Mouse (Mus musculus) CD4-positive helper T cell, adult 2 months (primary cell): ENCODE results near the gene 2310011J03Rik.
"Not testable (repeated sequence)": the region's sequence is repeated elsewhere in the genome, so short reads cannot be mapped to it uniquely, and the experiment has no call there.

Source experiments
- DNase-seq: peaks from one replicate; pipeline ENCODE4 v3.0.0-alpha.2; 2012; ENCODE audit warnings: low read depth, missing footprints, low spot score

Gene 2310011J03Rik

DNA sequence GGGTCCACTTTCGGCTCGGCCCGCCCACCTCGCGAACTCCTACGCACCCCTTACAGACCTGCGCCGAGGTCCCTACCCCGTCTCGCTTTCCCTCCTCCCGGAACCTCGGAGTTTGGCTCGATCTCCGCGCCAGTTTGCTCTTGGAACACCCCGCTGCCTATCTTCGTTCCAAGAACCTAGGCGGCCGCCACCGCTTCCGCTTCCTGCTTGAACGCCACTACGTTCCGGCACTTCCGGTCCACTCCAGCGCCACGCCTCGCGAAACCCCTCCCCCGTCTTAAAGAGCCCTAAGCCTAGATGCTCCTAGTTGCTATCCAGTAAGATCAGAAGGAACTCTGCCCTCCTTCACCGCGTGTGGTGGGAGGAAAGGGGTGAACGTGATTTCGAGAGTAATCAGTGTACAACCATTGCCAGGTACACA, at the start of gene 2310011J03Rik:
TSS of gene 2310011J03Rik (minus strand) at position 198 of the 421 bp plus-strand sequence.
- peak; percentile 93 for DNase-seq

DNA sequence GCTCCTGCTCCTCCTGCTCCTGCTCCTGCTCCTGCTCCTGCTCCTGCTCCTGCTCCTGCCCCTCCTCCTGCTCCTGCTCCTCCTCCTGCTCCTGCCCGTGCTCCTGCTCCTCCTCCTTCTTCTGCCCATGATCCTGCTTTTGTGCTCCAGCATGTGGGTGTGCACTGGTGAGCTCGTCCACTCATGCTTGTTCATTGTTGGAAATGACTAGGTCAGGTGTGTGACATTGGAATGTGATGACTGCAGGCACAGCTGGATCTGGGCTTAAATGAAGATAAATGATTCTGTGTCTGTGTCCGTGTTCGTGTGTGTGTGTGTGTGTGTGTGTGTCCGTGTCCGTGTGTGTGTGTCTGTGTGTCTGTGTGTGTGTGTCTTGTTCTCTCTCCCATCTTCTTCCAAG, 48.1 kb upstream of the 2310011J03Rik start:
- peak; percentile 50 for DNase-seq

DNA sequence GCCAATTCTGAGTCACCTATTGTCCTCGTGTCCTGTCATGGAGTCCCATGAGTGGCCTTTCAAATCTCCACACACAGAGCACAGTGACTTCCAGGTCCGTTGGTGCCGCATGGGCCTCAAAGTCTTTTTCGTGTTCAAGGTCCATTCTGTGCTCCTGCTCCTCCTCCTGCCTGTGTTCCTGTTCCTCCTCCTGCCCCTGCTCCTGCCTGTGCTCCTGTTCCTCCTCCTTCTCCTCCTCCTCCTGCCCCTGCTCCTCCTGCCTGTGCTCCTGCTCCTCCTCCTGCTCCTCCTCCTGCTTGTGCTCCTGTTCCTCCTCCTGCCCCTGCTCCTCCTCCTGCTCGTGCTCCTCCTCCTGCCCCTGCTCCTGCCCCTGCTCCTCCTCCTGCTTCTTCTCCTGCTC, 47.6 kb upstream of the 2310011J03Rik start:
- peak; percentile 44 for DNase-seq

DNA sequence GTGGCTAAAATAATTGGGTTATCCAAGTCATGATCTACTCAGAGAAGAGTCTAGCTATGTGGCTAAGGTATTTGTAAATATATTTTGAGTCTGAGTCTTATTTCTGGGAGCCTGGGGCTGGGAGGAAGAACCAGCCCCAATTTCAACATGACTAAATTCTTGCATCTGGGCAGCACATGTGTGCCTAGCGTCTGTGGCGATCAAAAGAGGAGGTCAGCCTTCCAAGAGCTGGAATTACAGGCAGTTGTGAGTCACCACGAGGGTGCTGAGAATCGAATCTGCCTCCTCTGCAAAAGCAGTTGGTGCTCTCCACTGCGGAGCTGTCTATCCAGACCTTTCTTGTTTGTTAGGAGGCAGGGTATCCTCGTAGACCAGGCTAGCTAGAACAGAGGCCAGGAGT, 45.4 kb upstream of the 2310011J03Rik start:
- no peak for DNase-seq

DNA sequence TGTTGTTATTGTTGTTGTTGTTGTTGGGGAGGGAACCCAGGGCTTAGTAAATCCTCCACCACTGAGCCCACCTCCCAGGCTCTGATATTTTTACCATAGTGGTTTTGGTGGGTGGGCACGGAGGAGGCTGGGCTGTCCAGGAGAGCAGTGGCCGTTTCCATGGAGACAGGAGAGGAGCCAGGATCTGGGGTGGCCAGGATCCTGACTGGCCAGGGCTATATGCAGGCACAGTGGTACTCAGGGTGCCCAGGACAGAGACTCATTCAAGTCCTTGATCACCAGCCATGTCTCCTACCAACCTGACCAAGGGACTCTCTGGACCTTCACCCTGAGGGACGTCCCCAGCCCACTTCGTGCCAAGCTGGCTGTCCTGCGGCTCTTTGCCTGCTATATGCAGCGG, 43.4 kb upstream of the 2310011J03Rik start:
- DNase-seq, result no peak

DNA sequence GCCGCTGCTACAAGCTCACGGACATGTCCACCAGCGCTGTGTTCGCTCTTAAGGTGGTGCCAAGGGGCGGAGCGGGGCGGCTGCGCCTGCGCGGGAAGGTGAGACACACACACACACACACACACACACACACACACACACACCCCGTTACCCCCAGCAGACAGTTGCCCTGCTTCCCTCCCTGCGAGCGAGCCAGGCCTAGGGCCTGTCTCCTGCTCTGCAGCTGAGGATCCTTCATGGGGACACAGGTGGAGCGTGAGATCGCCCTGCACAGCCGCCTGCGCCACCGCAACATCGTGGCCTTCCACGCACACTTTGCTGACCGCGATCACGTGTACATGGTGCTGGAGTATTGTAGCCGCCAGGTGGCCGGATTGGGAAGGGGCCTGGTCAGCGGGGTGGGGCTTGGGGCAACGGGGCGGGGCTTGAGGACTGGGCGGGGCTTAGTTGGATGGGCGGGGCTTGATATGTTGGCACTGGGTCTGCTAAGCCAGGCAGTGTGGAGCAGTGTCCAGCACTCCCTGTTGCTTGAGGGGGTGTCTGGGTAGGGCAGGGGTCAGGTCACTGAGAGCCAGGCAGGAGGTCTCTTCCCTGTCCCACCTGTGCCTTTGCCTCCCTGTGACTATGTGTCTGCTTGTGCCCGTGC, 37.8 kb upstream of the 2310011J03Rik start:
- DNase-seq, result no peak

DNA sequence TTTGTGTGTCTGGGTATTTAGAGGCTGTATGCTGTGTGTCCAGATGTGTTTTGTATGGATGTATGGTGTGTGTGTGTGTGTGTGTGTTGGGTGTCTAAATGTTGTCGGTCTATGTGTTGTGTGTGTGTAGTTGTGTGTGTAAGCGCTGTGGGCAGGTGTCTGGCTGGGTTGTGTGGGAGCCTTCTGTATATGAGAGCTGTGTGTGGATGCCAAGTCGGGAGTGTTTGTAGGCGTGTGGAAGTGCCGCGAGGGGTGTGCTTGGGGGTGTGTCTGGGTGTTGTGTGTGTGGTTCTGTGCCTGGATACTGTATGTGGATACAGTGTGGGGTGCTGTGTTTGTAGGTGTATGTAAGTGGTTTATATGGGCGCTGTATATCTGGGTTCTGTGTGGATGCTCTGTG, 37.0 kb upstream of the 2310011J03Rik start:
- no peak for DNase-seq

DNA sequence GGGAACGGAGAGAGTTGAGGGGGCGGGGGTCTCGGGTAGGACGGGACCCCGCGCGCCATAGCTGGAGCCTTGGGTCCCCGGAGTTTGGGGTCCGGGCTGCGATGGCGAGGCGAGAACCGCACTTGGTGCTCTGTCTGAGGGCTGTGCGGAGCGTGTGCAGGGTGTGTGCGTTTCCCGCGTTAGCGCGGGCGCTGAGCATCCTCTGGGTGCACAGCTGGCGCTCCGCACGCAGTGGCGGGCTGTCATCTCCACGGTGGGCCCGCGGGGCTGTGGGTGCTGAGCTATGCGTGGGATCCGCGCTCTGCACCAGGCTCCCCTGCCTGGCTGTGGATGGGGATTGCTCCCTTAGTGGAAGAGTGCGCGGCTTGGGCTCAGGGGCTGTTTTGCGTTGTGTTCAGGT, 36.4 kb upstream of the 2310011J03Rik start:
- DNase-seq, result no peak

DNA sequence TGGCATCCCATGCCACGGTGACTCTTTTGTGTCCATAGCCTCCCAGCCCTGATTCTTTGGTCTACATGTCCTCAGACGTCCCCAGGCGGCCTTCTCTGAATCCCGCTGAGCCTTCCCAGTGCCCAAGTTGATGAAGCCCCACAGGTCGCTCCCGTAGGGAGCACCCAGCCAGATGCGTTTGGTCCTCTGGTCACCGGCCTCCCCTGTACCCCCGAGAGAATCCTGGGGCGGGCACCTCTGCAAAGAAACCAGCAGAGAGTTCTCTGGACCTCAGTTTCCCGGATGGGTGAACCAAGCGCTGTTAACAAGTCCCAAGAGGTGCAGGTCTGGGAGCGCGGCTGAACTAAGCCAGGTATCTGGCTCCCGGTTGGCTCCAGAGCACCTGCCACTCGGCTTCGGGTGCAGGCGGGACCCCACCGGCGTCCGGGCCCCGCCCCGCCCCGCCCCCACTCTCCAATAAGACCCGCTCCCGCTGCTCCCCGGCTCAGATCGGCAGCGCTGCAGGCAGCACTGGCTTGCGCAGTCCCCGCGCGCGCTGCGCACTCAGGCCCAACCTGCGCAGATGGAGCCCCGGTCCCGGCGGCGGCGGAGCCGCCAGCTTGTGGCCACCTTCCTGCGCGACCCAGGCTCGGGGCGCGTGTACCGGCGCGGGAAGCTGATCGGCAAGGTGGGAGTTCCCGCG, 35.8 kb upstream of the 2310011J03Rik start, which contains the start of gene Plk5:
TSS of gene Plk5 (plus strand) at position 459 of the 682 bp plus-strand sequence.
- no peak for DNase-seq

DNA sequence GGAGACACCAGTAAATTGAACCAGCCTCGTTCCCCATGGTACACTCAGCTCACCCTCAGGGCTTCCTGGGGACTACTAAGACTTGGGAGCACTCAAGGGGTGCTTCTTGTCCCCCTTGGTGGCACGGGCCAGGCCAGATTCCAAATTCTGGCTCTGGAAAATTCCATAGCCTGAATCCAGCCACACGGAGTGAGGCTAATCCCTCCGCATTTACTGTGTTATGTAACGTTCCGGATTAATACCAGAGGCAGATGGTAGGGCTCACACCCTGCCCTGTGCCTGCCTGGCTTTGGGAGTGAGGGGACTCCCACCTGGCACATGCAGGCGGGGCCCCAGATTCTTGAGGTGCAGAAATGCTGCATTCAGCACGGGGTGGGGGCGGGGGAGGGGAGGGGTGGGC, 35.1 kb upstream of the 2310011J03Rik start:
- no peak for DNase-seq

DNA sequence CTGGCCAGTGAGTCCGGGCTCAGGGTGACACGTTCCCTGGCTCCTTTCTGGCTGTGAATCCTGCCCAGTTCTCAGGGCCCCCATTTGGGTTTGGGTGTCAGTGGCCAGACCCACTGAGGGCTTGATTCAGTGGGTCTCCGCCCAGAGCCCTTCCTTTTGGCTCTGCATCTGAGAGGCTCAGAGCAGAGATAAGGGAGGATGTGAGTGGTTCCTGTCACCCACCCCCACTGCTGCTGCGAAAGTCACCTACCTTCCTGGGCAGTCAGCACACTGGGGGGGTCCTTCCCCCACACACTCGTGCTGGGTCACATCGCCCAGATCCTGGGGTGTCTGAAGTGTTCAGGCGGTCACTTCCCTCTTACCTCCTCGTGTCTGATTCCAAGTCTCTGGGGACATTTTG, 32.4 kb upstream of the 2310011J03Rik start:
- DNase-seq, result no peak

DNA sequence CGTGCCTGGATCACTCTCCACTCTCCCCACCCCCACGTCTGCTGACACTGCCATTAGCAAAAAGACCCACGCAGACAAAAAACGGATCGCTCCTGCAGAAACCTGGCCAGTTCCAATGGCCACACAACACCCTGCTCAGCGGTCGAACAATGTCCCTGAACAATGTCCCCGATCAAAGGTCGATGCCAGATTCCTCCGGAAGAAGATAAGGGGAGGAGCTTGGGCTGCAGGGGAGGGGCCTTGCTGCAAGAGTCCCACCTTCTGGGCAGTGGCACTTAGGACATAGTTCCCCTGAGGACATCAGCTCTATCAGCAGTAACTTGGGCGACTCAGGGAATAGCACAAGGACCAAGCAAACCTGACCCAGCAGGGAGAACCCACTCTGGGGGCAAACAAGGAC, 31.6 kb upstream of the 2310011J03Rik start:
- DNase-seq, result no peak

DNA sequence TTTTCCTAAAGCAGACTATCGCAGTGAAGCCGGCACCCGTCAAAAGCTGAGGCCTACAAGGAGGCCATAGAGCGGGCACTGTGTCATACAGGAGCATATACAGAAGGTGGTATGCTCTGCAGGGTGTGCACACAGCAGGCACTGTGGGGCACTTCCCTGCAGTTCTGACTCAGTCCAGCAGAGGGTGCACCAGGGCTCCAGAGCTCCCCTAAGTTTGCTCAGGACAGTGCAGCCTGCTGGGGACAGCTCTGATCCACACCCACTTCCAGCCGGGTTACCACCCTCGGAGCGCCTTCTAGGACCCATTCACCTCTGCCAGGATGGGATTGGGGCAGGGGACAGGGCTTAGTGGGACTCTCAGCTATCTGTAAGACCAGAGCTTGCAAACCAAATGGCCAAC, 30.0 kb upstream of the 2310011J03Rik start:
- peak; percentile 79 for DNase-seq

DNA sequence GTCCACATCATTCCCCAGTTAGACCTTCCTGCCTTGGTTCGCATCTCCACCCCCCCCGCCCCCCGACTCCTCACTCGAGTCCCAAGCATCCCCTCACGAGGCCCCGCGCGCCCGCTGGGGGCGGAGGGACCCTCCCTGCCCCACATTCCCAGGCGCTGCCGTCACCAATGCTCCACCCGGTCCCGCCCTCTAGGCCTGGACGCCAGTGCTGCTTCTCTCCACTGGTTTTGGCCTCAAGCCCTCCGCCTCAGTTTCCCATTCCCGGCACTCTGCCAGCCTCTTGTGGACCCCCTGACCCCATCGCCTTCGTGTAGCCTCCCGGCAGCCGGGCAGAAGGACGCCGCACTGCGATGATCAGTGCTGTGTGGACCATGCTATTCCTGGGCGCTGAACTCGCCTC, 28.6 kb upstream of the 2310011J03Rik start:
- no peak for DNase-seq

DNA sequence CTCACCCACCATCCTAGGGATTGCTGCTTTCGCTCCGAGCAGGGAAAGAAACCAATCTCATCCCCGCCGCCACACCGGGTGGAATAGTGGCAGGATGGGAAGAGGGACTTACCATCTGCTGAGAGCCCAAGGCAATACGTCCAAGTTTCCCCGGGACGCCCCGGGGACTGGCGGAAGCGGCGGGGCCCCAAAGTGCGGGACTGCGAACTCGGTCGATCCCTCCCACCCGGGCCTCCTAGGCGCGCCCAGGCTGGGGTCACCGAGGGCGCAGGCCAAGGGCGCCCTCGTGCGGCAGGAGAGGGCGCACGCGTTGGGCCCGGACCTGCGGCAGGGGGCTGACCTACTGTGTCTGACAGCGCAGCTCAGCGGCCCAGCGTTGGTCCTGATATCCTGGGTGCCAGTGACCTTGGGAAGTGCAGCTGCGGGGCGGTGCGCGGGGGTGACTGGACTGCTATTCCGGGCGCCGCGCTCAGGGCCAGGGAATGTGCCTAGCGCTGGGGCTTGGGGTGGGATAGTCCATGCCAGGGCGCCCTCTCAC, 28.0 kb upstream of the 2310011J03Rik start, which contains the start of gene Adamtsl5:
TSS of gene Adamtsl5 (minus strand) at position 169 of the 538 bp plus-strand sequence.
- DNase-seq, result peak; percentile 83

DNA sequence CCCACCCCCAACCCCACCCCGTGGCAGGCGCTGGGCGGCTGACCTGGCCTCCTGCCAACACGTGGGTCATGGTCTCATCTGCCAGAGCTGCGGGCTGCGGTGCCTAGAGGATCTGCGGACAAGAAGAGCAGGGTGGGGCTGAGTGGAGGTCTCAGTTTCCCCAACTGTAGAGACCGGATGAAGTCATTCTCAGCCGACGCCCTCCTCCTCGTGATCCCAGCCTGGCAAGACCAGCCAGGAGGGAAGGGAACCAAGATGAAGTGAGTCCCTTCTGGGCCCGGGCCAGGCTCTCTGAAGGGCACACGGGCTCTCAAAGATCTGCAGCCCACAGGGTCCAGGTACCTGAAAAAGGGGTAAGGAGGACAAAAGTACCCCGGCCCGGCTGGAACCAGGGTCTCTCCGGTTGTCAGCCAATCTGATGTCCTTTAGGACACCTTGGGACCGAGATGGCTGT, 27.2 kb upstream of the 2310011J03Rik start:
- no peak for DNase-seq

DNA sequence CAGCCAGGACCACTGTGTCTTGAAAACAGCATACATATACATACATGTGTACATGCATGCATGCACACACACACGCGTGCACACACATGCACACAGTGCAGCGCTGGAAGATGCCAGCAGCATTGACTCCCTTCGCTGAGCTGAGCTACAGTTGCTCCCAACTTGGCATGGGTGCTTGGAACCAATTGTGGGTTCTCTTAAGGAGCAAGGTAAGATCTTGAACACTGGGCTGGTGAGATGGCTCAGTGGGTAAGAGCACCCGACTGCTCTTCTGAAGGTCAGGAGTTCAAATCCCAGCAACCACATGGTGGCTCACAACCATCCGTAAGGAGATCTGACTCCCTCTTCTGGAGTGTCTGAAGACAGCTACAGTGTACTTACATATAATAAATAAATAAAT, 25.6 kb upstream of the 2310011J03Rik start:
- not testable (repeated sequence) for DNase-seq

DNA sequence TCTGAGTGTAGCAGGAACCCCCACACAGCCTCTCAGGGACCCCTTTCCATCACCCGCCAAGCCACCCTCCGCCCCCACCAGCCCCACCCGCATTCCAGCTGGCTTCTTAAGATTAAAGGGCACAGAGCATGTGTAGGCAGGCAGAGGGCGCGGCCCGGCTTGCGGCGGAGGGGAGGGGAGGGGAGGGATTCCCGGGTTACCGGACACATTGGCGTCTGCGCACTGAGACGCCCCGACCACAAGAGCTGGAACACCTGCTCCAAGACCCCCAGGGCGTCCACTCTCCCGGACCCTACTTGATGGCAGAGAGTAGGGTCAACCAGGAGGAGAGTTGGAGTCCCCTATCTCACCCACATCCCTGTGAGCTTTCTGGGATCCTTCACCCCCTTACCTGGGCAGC, 24.8 kb upstream of the 2310011J03Rik start:
- peak; percentile 56 for DNase-seq

DNA sequence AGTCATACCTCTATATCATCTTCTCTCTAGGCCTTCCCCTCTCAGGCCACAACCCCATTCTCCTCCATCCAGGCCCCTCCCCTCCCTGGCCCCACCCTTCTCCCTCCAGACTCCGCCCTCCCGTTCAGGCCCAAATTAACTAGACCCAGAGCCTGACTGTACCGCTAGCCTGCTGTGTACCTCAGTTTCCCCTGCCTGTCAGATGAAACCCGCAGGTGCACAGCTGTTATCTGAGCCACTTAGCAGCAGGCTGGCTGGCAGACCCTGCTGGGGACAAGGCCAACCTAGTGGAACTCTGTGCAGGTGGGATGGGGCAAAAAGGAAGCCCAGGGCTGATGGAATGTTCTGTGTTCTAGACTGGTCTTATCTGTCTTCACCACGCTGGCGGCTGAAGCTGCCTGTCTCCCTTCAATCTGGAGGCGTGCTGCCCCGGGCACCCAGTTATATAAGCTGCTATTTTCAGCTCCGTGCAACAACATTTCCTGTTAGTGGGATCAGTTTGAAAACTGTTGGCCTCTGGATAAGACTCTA, 23.9 kb upstream of the 2310011J03Rik start:
- DNase-seq, result peak; percentile 26

DNA sequence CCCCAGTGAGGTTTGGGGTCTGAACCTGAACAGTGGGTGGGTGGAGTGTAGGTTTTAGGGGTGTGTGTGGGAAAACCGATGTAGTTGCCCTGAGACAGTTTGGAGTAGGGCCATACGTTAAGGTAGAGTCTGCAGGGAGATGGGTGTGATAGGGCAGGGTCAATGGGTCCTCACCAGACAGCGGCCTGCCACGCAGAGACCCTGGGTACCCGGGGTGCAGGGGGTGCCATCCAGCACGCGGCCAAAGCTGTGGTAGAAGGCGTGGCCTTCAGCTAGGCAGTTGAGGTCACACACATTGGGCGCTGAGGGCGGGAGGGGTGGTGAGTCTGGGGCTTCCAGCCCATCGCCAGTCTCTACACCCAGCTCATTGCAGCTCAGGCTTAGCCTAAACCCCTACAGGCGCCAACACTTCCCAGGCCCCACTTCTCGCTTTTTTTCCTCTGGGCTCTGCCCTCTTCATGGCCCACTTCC, 23.1 kb upstream of the 2310011J03Rik start:
- DNase-seq, result peak; percentile 36

DNA sequence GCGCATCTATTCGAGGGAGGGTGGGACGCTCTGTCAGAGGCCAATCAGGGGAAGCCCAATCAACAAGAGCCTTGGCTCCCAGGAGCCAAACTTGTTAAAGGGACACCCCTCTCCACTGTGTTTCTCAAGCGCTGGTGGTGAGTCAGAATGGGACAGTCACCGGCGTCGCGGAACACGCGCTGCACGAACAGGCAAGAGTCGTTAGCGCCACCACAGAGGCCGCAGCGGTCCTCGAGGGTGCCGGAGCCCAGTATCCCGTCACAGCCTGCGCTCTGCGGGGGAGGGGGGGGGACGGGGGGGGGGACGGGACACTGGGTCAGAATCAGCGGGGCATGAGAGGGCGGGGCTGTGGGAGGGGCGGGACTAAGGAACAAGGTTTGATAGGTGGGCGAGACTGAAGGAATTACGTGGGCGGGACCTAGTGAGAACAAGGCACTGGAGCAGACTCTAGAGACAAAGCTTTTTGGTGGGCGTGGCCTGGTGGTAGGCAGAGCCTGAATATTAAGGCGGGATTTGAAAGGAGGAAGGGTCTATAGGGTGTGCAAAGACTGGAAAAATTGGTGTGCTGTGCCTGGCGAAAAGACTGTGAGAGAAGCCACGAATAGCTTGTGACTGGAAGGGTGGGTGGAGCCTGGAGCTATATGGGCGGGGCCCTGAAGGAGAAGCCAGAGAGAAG, 22.6 kb upstream of the 2310011J03Rik start:
- peak; percentile 83 for DNase-seq

DNA sequence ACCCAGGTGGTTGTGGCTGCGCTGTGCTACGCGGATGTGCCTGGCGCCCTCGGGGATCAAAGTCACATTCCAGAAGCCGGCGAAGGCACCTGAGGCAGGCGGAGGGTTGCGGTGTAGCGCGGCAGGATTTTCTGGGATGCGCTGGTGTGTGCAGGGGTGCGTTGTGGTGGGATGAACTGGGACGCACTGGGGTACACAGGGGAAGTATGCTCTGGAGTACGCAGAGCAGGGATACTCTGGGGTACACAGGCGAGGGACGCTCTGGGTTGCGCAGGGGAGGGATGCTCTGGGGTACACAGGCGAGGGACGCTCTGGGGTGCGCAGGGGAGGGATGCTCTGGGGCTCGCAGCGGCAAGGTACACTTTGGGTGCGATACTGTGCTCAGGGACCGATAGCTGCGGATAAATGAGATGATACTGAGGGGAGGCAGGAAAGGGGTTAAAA, 22.0 kb upstream of the 2310011J03Rik start:
- no peak for DNase-seq
